Mouse (Mus musculus) brown adipose tissue, adult 24 weeks (tissue): ENCODE results near the gene Rdh11. TPM values are rescaled to one million over a fixed set of nuclear protein-coding genes. Genes with fewer than 3 reads are reported as not detected.

Experiments
- H3K27ac ChIP-seq: fragments of 200-500 bp; replicated peaks from 2 replicates; pipeline ENCODE4 v1.5.1; 2012; ENCODE audit warnings: low read depth, mild to moderate bottlenecking, low read length
- H3K4me1 ChIP-seq: fragments of 200-500 bp; 2 replicates; pipeline ENCODE4 v1.6.1; 2012; ENCODE audit warnings: low read length, mixed read lengths; ENCODE audit not compliant: control insufficient read depth, insufficient read depth, insufficient read length
- H3K4me3 ChIP-seq: fragments of 200-500 bp; 2 replicates; pipeline ENCODE4 v1.5.1; 2012; ENCODE audit warnings: low read depth, mild to moderate bottlenecking, low read length, moderate library complexity; ENCODE audit not compliant: insufficient read depth
- polyA plus RNA-seq: library from polyadenylated mRNA; stranded (reverse); fragments of >200 nt; gene quantifications from 2 replicates; pipeline ENCODE4 v1.2.4, GENCODE M21; 2012; ENCODE audit not compliant: missing spikeins, insufficient read depth, insufficient read length

The Rdh11 gene
- polyA plus RNA-seq, 1 experiment: 7.7 TPM

DNA sequence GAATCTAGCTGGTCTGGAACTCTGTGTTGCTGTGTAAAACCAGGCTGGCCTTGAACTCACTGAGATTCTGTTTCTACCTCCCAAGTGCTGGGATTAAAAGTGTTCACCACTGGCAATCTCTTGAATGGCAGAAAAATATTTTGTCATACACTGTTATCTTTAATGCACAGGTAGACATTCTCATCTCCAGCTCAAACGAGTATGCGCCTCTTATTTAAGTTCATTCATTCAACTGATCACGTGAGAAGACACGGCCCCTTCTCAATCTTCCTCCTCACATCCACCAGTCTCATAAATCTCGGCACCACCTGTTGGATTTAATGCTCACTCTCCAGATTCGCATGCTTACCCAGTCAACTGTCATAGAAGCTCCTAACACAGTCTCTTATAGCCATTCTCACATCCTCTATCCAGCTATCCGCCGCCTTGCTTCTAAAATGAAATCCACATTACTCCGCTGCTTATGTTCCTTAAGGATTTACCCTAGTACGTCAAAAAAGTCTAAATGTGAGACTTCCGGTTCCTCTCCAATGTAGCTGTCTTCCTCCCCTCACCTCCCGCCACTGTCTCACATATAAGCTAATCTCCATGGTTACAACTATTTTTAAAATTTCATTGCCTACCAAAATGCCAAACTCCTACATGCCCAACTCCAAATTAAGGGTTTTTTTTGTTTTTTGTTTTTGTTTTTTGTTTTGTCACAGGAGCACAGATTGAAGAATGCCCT lies 20.7 kb downstream of the Rdh11 start:
- Histone ChIP-seq H3K27ac (no peak overlapping the region), H3K4me1 (peaks cover 4% of the 10 kb centered on the region; the same call in 1 of the 2 replicates), H3K4me3 (peak overlapping the region; percentile 95)

DNA sequence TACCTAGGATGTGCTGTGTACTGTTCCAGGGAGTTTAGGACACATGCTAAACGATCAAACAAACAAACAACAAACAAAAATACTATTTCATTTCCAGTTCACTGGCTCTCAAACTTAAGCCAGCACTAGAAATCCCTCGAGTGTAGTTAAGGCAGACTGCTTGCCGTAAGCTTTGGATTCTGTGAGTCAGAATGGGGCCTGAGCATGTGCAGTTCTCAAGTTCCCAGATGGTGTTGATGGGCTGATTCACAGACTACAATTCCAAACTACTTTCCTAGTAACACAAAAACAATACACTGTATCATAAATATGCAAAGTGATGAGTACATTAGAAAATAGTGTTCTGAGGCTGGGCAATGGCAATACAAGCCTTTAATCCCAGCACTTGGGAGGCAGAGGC lies 21.7 kb downstream of the Rdh11 start:
- Histone ChIP-seq H3K27ac (no peak overlapping the region), H3K4me1 (peaks cover 4% of the 10 kb centered on the region; the same call in 1 of the 2 replicates), H3K4me3 (no peak overlapping the region)

DNA sequence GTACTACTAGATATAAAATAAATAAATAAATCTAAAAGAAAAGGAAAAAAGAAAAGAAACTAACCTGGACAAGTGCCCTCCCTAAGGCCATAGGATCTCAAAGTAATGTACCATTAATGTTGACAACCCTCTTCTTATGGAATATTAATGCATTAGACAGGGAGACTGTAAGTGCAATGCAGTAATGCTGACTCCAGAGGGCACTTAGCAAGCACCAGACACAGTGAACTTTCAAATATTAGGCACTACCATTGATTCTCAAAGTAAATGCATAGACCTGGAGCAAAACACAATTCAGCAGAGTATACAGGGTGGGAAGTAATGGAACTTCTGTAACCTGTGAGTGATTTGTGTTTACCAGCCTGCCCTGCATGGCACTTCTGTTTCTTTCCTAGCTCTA lies 22.9 kb downstream of the Rdh11 start:
- H3K4me3 ChIP-seq: no peak overlapping the region
- H3K27ac ChIP-seq: no peak overlapping the region
- peaks cover 4% of the 10 kb centered on the region; the same call in 1 of the 2 replicates for H3K4me1 ChIP-seq

DNA sequence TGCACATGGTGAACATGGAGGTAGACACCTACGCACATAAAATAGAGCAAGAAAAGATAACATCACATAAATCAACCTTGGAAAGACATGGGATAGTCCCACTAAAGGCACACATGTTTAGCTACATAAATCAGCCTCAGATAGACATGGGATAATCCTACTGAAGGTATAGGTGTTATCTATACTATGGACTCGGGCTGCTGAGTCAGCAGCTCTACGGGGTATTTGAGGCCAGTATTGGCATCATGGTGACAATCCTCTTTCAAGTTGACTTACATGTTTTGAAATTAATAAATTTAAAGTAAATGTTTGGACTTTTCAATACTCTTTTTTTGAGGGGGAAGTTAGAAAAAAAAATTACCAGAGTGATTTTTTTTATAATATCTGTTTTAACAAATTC lies 29.2 kb downstream of the Rdh11 start:
- H3K27ac ChIP-seq: no peak overlapping the region
- H3K4me3 ChIP-seq: no peak overlapping the region
- H3K4me1 ChIP-seq: no peaks in the 10 kb centered on the region

DNA sequence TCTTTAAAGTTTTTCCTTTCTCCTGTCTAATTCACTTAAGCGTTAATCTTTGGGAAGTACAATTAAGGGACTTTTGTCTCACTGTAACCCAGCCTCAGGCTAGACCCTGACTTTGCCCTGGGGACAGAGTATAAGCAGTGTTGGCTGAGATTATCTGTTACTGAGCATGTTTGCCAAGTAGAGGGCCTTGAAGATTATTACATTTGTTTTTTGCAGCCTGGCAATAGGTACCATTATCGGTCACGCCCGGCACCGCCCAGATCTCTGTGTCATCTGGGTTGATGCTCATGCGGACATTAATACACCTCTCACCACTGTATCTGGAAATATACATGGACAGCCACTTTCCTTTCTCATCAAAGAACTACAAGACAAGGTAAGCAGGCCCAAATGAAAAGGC lies 42.4 kb downstream of the Rdh11 start:
- H3K27ac ChIP-seq: no peak overlapping the region
- H3K4me3 ChIP-seq: no peak overlapping the region
- H3K4me1 ChIP-seq: no peaks in the 10 kb centered on the region

DNA sequence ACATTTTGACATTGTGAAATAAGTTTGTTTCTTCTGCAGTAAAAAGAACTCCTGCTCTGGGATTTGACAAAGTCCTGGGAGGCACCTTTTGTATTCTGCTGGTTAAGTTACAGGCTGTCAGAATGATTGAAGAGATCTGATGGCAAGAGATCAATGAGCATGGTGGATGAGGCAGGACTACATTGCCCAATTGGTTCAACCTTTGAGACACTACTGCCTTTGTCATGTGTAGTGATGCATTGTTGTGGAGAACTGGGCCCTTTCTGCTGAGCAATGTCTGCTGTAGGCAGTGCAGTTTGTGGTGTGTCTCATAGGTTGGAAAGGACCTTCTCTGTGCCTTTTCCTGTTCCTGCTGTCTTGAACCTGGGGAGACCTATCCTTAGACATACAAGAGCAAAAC lies 50.7 kb downstream of the Rdh11 start:
- Histone ChIP-seq H3K27ac (no peak overlapping the region), H3K4me3 (no peak overlapping the region), H3K4me1 (no peaks in the 10 kb centered on the region)

DNA sequence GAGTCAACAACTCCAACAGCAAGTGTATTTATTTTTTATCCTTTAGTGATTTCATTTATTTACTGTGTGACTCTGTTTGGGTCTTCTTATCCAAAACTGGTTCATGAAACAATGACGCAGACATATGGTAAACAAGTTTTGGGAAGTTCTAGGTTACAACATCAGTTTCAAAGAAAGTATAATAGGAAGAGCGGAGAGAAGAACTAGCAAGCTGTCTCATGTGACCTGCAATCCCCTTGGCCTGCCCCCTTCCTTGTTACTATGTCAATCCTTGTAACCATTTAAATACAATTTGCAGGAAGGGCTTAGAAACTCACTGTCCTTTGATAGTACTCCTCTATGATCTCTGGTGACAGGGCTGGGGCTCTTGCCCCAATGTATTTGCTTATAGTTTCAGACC lies 51.3 kb downstream of the Rdh11 start:
- Histone ChIP-seq H3K27ac (no peak overlapping the region), H3K4me3 (no peak overlapping the region), H3K4me1 (no peaks in the 10 kb centered on the region)

DNA sequence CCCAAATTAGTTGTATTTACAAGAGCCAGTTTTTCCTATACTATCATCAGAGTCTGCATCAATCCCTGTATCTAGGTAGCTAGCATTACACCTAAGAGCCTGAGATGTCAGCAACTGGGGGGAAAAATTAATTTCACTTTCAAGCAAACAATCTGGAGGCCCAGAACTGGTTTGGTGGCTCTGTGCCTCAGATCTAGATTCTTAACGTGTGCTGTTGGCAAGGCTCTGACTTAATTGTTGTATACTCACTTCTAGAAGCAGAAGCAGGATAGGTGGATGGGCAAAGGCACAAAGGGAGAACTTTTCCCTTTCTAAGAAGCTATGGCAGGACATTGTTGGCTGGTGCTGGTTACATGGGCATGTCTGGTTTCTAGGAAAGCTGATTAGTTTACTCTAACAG lies 52.7 kb downstream of the Rdh11 start:
- no peak overlapping the region for H3K4me3 ChIP-seq
- no peak overlapping the region for H3K27ac ChIP-seq
- no peaks in the 10 kb centered on the region for H3K4me1 ChIP-seq

DNA sequence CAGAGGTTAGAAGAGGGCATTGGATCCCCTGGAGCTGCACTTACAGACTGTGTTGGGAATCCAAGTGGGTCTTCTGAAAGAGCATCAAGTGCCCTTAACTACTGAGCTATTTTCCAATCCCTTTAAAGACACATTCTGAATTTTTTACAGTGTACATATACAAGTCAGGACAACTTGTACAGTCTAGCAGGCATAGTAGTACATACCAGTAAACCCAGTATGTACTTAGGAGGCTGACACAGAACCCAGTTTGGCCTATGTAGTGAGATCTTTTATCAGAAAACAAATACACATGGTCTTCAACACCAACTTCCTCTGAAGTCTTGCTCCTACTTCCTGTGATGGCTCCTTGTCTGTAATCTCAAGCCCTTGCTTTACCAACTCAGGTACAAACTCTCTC lies 53.1 kb downstream of the Rdh11 start:
- Histone ChIP-seq H3K4me1 (no peaks in the 10 kb centered on the region), H3K27ac (no peak overlapping the region), H3K4me3 (no peak overlapping the region)

DNA sequence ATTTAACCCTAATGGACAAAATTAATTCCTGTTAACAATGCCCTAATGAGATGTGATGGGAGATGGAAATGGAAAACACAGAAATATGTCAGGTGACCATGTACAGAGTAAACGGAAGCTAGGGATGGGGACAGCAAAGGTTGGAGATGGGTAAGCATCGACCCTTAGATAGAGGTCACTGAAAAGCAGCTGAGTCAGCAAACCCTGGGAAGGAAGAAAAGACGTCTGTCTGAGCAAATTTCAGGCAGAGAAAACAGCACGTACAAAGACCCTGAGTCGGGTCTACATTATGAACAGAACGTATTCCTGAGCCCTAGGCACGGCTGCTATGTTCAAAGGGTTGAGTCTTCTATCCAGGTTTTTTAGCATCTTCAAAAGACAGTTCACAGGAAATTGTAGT lies 55.1 kb downstream of the Rdh11 start:
- Histone ChIP-seq H3K27ac (no peak overlapping the region), H3K4me1 (no peaks in the 10 kb centered on the region), H3K4me3 (no peak overlapping the region)

DNA sequence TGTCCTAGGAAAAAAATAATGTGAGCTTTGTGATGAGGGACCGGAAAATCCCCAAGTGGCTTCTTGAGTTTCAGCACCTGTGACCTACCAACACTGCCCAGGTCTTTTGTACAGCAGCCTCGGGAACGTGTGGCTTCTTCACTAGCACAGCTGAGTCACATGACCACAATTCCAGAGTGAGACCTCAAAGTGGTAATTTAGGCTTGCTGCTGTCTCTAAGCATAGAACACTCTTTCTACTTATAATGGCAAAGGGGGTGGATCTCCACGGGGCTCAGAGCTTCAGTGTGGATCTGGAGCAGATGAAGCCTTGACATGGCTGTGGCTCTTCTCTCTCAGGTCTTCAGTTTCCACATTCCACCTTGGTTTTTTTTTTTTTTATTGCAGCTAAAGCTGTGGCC lies 57.0 kb downstream of the Rdh11 start:
- Histone ChIP-seq H3K27ac (no peak overlapping the region), H3K4me3 (no peak overlapping the region), H3K4me1 (peaks cover 8% of the 10 kb centered on the region; the same call in 1 of the 2 replicates)

DNA sequence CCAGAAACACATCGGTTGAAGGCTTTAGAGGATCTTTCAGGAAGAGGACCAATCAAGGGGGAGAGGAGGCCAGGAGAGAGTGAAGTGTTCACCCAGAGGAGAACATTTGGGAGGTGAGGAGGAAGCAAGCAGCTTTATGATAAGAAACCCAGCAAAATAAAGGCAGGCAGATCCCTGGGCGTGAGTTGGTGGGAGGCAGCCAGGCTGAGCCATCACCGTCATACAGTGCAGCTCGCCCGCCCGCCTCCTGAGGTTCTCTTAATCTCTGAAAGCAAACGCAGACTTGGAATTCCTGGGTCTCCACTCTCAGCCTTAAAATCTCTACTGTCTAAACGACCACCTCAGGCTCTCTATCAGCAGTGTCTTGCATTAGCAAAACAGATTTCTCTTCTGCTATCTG lies 57.4 kb downstream of the Rdh11 start:
- Histone ChIP-seq H3K4me1 (peaks cover 8% of the 10 kb centered on the region; the same call in 1 of the 2 replicates), H3K4me3 (no peak overlapping the region), H3K27ac (no peak overlapping the region)

DNA sequence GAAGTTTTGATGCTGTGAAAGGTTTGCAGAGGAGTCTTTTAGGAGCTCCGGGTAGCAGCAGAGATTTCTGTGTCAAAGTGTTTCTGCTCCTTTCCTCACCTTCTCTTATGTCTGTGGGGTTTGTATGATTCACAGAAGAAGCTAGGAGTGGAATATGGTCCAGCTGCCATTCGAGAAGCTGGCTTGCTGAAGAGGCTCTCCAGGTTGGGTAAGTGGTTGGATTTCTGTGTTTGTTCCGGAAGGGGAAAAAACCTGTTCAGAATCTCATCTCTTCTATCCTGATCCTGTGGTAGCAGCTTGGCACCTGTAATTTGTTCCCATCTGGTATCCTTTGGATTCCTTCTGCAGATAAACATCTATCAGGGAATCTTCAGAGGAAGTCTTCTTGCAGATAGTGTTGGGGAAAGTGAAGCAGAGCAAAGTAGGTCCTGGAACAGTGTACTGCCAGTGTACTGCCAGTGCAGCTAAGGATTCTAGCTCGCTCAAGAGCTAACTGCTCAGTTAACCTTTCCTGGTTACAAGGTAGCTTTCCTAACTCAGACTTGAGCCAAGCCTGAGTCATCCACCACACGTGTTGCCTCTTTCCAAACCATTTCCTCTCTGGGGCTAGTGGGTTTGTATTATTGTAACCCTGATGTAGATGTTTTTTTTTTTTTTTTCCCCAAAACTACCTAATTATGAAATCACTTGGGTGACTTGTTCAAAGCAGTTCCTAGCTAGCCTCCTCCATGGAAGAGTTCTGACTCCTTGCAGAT lies 60.2 kb downstream of the Rdh11 start:
- no peak overlapping the region for H3K4me3 ChIP-seq
- peaks cover 8% of the 10 kb centered on the region; the same call in 1 of the 2 replicates for H3K4me1 ChIP-seq
- no peak overlapping the region for H3K27ac ChIP-seq

DNA sequence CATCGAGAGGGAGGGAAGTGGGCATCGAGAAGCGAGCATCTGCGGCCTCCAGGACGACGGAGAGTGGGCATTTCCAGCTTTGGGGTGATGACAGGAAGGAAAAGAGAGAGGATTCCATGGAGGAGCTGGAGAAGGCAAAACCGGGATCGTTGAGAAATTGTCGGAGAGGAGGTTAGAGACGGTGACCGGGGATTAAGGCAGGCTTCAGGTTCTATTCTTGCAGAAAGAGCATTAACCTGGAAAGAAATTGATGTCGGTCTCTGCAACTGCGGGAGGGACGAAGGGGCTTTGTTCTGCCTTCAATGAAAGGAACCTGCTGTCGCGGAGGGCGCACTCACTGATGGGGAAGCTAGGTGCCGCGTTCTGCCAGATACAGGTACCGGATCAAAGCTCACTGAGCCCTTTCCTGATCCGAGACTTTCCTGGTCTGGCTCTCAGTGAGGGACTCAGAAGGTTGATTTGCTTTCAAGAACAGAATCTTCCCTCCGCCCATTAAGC lies 60.9 kb downstream of the Rdh11 start:
- Histone ChIP-seq H3K4me1 (peaks cover 8% of the 10 kb centered on the region; the same call in 1 of the 2 replicates), H3K4me3 (no peak overlapping the region), H3K27ac (no peak overlapping the region)

DNA sequence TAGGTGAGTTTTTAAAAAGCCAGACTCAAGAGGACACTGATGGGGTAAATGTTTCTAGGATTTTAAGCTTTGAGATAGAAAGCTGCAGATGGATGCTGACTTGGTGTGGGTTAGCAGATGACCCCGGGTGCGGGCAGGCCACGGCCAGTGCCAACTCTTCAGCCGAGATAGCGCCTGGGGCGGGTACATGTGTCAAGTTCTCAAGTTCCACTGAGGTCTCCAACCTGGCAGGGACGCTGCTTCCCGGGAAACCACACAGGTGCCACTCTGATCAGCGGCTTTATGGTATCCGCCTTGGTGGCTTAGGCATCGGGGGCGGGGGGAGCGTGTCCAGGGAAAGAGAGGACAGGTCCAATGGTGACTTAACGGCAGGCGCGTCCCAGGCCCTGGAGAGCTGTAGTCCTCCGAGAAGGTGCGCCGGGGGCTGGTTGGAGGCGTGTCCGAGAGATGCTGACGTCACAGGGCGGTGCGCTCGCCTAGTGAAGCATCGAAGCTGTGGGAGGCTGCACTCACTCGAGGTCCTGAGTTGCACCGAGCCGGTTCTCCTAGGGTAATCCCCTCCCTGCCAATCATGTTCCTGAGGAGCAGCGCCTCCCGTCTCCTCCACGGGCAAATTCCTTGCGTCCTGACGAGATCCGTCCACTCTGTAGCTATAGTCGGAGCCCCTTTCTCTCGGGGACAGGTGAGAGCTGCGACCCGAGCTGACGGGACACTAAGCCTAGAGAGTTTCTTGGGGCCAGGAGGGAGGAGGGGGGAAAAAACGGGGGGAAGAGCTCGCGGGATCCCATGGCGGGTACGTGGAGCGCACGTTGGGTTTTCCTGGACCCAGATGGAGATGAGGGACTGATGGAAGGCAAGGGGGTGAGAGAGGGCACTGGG lies 61.6 kb downstream of the Rdh11 start, which contains the start of gene Arg2:
Arg2 (plus strand) TSS at position 479 of the 879 bp plus-strand sequence.
- Histone ChIP-seq H3K4me3 (peak within 1 kb of the TSS; percentile 33), H3K4me1 (peaks cover 8% of the 10 kb centered on the region; the same call in 1 of the 2 replicates), H3K27ac (no peak within 1 kb of the TSS)
